ENCODE assay signal across 12 mouse cellular contexts in genomic region chr17:30232698-30233097, GRCm38 (mm10).
DNase-seq lines count a peak whose midpoint lies in the region; ATAC-seq and TF ChIP-seq lines count a peak whose summit lies in the region.
"Had no signal": no experiment of that assay in that cellular context is flagged by ENCODE, and none has a peak within 500 bp of the region (broad histone marks: within the 10 kb centered on the region; RNA-seq: fewer than 3 reads in every experiment).

No protein-coding gene starts in this region.

- no peak for TF ChIP-seq EP300 in lung, postnatal 0 days (IDR thresholded peaks at IDR 0.05)

- no peaks in the 10 kb centered on the region for H3K9me3 ChIP-seq in lung, postnatal 0 days (ENCODE audit: low read length)
- no peaks in the 10 kb centered on the region for H3K9me3 ChIP-seq in midbrain, postnatal 0 days (ENCODE audit: low read length)
- H3K9me3 ChIP-seq: heart, embryonic 12.5 days; liver, embryonic 15.5 days had no signal

- DNase-seq in gastrocnemius, adult 2 months, result no peak
- DNase-seq in gastrocnemius, postnatal 36 days, result no peak
- no peak for DNase-seq in lung, postnatal 0 days (ENCODE audit: low spot score)
- no peak for DNase-seq in lung, postnatal 10 days
- DNase-seq in embryo, embryonic 9.5 days (ENCODE audit: extremely low spot score), result peak; percentile 46
- DNase-seq in midbrain, postnatal 0 days (ENCODE audit: low spot score), result peak; percentile 49
- no peak for DNase-seq in spleen, adult 18-20 months
- DNase-seq in right cerebral cortex, postnatal 36 days (ENCODE audit: low spot score in 2 of 2), result no peak
- DNase-seq: layer of hippocampus, postnatal 36 days had no signal

- no peak overlapping the region for H3K27ac ChIP-seq in gastrocnemius, adult 2 months
- H3K27ac ChIP-seq in lung, postnatal 0 days (ENCODE audit: low read length), result no peak overlapping the region
- no peak overlapping the region for H3K27ac ChIP-seq in midbrain, postnatal 0 days (ENCODE audit: low read depth, low read length)
- H3K27ac ChIP-seq: liver, embryonic 15.5 days had no signal

- no peak for ATAC-seq in lung, postnatal 0 days
- ATAC-seq in midbrain, postnatal 0 days (ENCODE audit: low FRiP score), result no peak
- ATAC-seq: intestine, embryonic 16.5 days had no signal

- intact Hi-C loops in gastrocnemius, adult 2 months (cut with DNase I), result no loop called here
- intact Hi-C loops in gastrocnemius, postnatal 36 days (cut with DNase I), result no loop called here

- H3K9ac ChIP-seq in lung, postnatal 0 days (replicated peaks; ENCODE audit: low read depth), result no peak overlapping the region
- H3K9ac ChIP-seq in midbrain, postnatal 0 days (replicated peaks; ENCODE audit: low read length, poor library complexity, severe bottlenecking), result no peak overlapping the region
- H3K9ac ChIP-seq: heart, embryonic 12.5 days; liver, embryonic 15.5 days had no signal

- peak; percentile 7; the same call in 1 of the 2 replicates for TF ChIP-seq CTCF in gastrocnemius, adult 2 months (IDR thresholded peaks at IDR 0.05)
- TF ChIP-seq CTCF in lung, postnatal 0 days (IDR thresholded peaks at IDR 0.05), result peak; percentile 40
- TF ChIP-seq CTCF in midbrain, postnatal 0 days (IDR thresholded peaks at IDR 0.05), result peak; percentile 67

- no peaks in the 10 kb centered on the region for H3K27me3 ChIP-seq in lung, postnatal 0 days (replicated peaks; ENCODE audit: insufficient read depth, low read length)
- no peaks in the 10 kb centered on the region for H3K27me3 ChIP-seq in midbrain, postnatal 0 days (ENCODE audit: insufficient read depth, low read length)
- H3K27me3 ChIP-seq: heart, embryonic 12.5 days; liver, embryonic 15.5 days had no signal

- H3K36me3 ChIP-seq in lung, postnatal 0 days (ENCODE audit: insufficient read depth, low read length), result no peaks in the 10 kb centered on the region
- no peaks in the 10 kb centered on the region for H3K36me3 ChIP-seq in midbrain, postnatal 0 days (ENCODE audit: insufficient read depth, low read length)
- H3K36me3 ChIP-seq: liver, embryonic 15.5 days had no signal

- H3K4me1 ChIP-seq in lung, postnatal 0 days (ENCODE audit: insufficient read depth, low read depth, low read length), result peaks cover 6% of the 10 kb centered on the region; the same call in 1 of the 2 replicates
- no peaks in the 10 kb centered on the region; the same call in 1 of the 2 replicates for H3K4me1 ChIP-seq in midbrain, postnatal 0 days (ENCODE audit: insufficient read depth, low read length)
- H3K4me1 ChIP-seq: liver, embryonic 15.5 days had no signal

- 63% methylated on average over 4 of the region's 4 CpGs for WGBS in lung, postnatal 0 days
- 40% methylated on average over 4 of the region's 4 CpGs for WGBS in midbrain, postnatal 0 days

- H3K4me2 ChIP-seq in lung, postnatal 0 days (replicated peaks; ENCODE audit: low read depth, low read length), result no peak overlapping the region
- no peak overlapping the region for H3K4me2 ChIP-seq in midbrain, postnatal 0 days (ENCODE audit: low read depth, low read length, poor library complexity, severe bottlenecking)
- H3K4me2 ChIP-seq: heart, embryonic 12.5 days; liver, embryonic 15.5 days had no signal

- no peak overlapping the region for H3K4me3 ChIP-seq in gastrocnemius, adult 2 months
- H3K4me3 ChIP-seq in lung, postnatal 0 days (ENCODE audit: low read depth, low read length), result no peak overlapping the region
- no peak overlapping the region for H3K4me3 ChIP-seq in midbrain, postnatal 0 days (ENCODE audit: low read depth, low read length)
- H3K4me3 ChIP-seq: heart, embryonic 12.5 days; liver, embryonic 15.5 days had no signal

Comparison
In these comparisons a context has a peak if more than half of its experiments do, and no peak if none do; other contexts are left out.
1. DNase-seq: peak in embryo, embryonic 9.5 days (single experiment) and midbrain, postnatal 0 days (single experiment); none in gastrocnemius, adult 2 months (single experiment), gastrocnemius, postnatal 36 days (0 of 2), lung, postnatal 0 days (single experiment), lung, postnatal 10 days (single experiment), spleen, adult 18-20 months (0 of 2) and right cerebral cortex, postnatal 36 days (0 of 2).
2. CTCF ChIP-seq: peak in every context shown above with its lines; median percentile 67 in midbrain, postnatal 0 days; 40 in lung, postnatal 0 days; 7 in gastrocnemius, adult 2 months.